Mouse (Mus musculus) gastrocnemius, adult 8-10 months (tissue): Measurements from ENCODE around the gene Aimp1. TPM values are rescaled to one million over a fixed set of nuclear protein-coding genes. Genes with fewer than 3 reads are reported as not detected.

ENCODE experiments used
- total RNA-seq, 4 experiments: library from RNA; stranded (reverse); gene quantifications; 2 replicates each; pipeline ENCODE4 v1.2.4; 2022

Aimp1 gene
- total RNA-seq, 4 experiments from 2014 or later = 71.3 to 84.4 (median 75.4) TPM

Other genes with a start within 250 kb of the Aimp1 start
- not detected for gene Gimd1, start 54.5 kb downstream of the Aimp1 start, total RNA-seq
- 10 to 100 TPM in 1 of 4 experiments, 1 to 10 TPM in 3; 8.4 to 10.4 (median 9.2) TPM for gene Tbck, start 226 bp downstream of the Aimp1 start, total RNA-seq